Mouse (Mus musculus): ENCODE measurements around the gene Platr17. TPM values are rescaled to one million over a fixed set of nuclear protein-coding genes. Genes with fewer than 3 reads are reported as not detected.
A peak's percentile ranks its signal among the peaks of the same experiment; 100 is the strongest.
"Not testable (repeated sequence)": the region's sequence is repeated elsewhere in the genome, so short reads cannot be mapped to it uniquely, and the experiment has no call there.

Gene Platr17
- polyA plus RNA-seq, 1 experiment from 2014 or later, result 0.20 TPM

- WGBS, result 33% methylated on average over 7 of the region's 7 CpGs
Observed at GRCm38 (mm10) chr17:33892429-33892828, 12.5 kb upstream of the Platr17 start.

GRCm38 (mm10) chr17:33893011-33893410 is 11.9 kb upstream of the Platr17 start:
- not testable (repeated sequence) for H3K27ac ChIP-seq; H3K4me3 ChIP-seq; DNase-seq (ENCODE audit: low spot score); H3K27me3 ChIP-seq (ENCODE audit: low read depth, poor library complexity, severe bottlenecking); H3K36me3 ChIP-seq; H3K9me3 ChIP-seq (replicated peaks)
- H3K4me1 ChIP-seq, result peaks cover 12% of the 10 kb centered on the region
- 82% methylated on average over 4 of the region's 4 CpGs for WGBS

More at GRCm38 (mm10) chr17:33892429-33892828, 12.5 kb upstream of the Platr17 start:
- no peaks in the 10 kb centered on the region for H3K27me3 ChIP-seq (ENCODE audit: low read depth, poor library complexity, severe bottlenecking)
- DNase-seq (ENCODE audit: low spot score), result no peak
- no peak overlapping the region for H3K4me3 ChIP-seq
- H3K9me3 ChIP-seq (replicated peaks), result no peaks in the 10 kb centered on the region
- H3K4me1 ChIP-seq, result peaks cover 15% of the 10 kb centered on the region
- H3K36me3 ChIP-seq, result no peaks in the 10 kb centered on the region
- no peak overlapping the region for H3K27ac ChIP-seq

GRCm38 (mm10) chr17:33897114-33897794 is 7.7 kb upstream of the Platr17 start:
- WGBS, result 45% methylated on average over 6 of the region's 6 CpGs
- H3K9me3 ChIP-seq (replicated peaks), result no peaks in the 10 kb centered on the region
- DNase-seq (ENCODE audit: low spot score), result peak; percentile 71

GRCm38 (mm10) chr17:33898193-33898592 is 6.7 kb upstream of the Platr17 start:
- DNase-seq (ENCODE audit: low spot score); H3K4me1 ChIP-seq; H3K4me3 ChIP-seq; H3K27me3 ChIP-seq (ENCODE audit: low read depth, poor library complexity, severe bottlenecking); H3K36me3 ChIP-seq; H3K9me3 ChIP-seq (replicated peaks); H3K27ac ChIP-seq: not testable (repeated sequence)
- WGBS, result 90% methylated on average over 4 of the region's 4 CpGs

More at GRCm38 (mm10) chr17:33897114-33897794, 7.7 kb upstream of the Platr17 start:
- H3K4me3 ChIP-seq, result no peak overlapping the region
- H3K27ac ChIP-seq, result no peak overlapping the region
- no peaks in the 10 kb centered on the region for H3K4me1 ChIP-seq
- H3K27me3 ChIP-seq (ENCODE audit: low read depth, poor library complexity, severe bottlenecking), result no peaks in the 10 kb centered on the region
- no peaks in the 10 kb centered on the region for H3K36me3 ChIP-seq

DNA sequence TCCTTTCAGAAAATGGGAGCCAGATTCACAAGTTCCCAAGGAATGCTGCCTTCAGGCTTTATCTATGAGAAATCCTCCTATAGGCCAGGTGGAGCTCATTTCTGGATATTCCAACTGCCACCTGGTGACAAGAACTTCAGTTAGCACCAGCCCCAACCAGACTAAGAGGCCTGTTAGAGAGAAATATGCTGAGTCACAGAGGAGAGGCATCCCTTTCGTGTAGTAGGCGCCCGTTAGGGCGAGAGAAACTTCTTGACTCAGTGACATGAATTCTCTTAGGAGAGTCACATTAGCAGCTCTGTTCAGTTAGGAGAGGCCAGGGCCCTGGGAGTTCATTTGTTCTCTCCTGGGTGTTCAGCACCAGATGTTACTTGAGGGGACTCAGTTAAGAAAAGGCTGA is 5.3 kb upstream of the Platr17 start:
- no peak for DNase-seq (ENCODE audit: low spot score)
- no peaks in the 10 kb centered on the region for H3K4me1 ChIP-seq
- no peak overlapping the region for H3K27ac ChIP-seq
- H3K4me3 ChIP-seq, result no peak overlapping the region
- no peaks in the 10 kb centered on the region for H3K9me3 ChIP-seq (replicated peaks)
- H3K27me3 ChIP-seq (ENCODE audit: low read depth, poor library complexity, severe bottlenecking), result no peaks in the 10 kb centered on the region
- H3K36me3 ChIP-seq, result no peaks in the 10 kb centered on the region
- WGBS, result 79% methylated on average over 4 of the region's 4 CpGs

DNA sequence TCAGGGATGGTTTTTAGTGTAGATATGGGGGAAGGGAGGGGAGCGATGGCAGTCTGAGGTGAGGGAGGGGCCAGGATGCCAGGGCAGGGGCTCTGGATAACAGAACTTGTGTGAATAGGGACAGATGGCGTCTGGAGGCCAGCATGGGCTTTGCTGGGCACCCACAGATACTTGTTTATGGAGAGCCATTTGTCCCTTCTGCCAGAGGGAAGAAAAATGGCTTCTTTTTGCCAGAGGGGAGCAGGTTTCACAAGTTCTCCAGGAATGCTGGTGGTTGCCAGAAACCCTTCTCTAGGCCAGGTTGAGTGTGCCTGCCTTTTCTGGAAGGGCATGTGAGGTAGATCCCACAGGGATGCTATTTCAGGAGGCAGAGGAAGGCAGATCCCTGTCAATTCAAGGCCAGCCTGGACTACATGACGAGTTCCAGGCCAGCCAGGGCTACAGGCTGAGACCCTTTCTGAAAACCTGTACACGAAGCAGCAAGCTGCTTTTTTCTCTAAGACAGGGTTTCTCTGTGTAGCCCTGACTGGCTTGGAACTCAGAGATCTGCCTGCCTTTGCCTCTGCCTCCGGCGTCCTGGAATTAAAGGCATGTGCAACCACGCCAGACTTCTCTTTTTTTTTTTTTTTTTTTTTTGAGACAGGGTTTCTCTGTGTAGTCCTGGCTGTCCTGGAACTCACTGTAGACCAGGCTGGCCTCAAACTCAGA is 4.5 kb upstream of the Platr17 start:
- Histone ChIP-seq H3K27me3 (ENCODE audit: low read depth, poor library complexity, severe bottlenecking) (no peaks in the 10 kb centered on the region), H3K27ac (no peak overlapping the region), H3K4me1 (0 out of 2 replicates have a peak, but pooled peaks cover 4% of the 10 kb centered on the region), H3K9me3 (replicated peaks) (no peaks in the 10 kb centered on the region), H3K4me3 (no peak overlapping the region), H3K36me3 (no peaks in the 10 kb centered on the region)
- WGBS, result 68% methylated on average over 7 of the region's 7 CpGs
- DNase-seq (ENCODE audit: low spot score), result no peak

DNA sequence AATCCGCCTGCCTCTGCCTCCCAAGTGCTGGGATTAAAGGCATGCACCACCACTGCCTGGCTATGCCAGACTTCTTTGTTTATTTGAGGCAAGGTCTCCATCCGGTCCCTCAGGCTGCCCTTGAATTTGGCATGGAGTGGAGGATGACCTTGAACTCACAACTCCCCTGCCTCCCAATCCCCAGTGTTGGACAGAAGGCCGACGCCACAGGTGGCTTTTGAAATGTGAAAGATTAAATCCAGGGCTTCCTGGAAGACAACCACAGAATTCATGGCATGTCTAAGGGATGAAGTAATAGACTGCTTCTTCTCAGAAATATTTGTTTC is 4.0 kb upstream of the Platr17 start:
- 90% methylated on average over 4 of the region's 4 CpGs for WGBS
- Histone ChIP-seq H3K36me3 (no peaks in the 10 kb centered on the region), H3K27me3 (ENCODE audit: low read depth, poor library complexity, severe bottlenecking) (no peaks in the 10 kb centered on the region), H3K4me1 (0 out of 2 replicates have a peak, but pooled peaks cover 4% of the 10 kb centered on the region), H3K4me3 (no peak overlapping the region), H3K9me3 (replicated peaks) (no peaks in the 10 kb centered on the region), H3K27ac (no peak overlapping the region)
- no peak for DNase-seq (ENCODE audit: low spot score)

DNA sequence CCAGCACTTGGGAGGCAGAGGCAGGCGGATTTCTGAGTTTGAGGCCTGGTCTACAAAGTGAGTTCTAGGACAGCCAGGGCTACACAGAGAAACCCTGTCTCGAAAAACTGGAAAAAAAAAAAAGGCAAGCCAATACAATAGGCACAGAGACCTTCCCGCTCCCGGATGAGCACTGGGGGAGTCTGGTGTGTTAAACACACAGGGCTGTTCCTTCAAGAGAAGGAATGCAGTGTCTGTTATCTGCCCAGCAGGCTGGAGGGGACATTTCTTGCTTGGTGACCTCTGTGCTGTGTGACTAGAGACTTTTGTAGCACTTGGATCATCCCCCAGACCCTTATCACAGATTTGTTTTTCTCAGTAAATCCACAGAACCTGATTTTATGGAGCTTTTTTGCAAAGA is 3.3 kb upstream of the Platr17 start:
- Histone ChIP-seq H3K4me1 (0 out of 2 replicates have a peak, but pooled peaks cover 4% of the 10 kb centered on the region), H3K9me3 (replicated peaks) (no peaks in the 10 kb centered on the region), H3K36me3 (no peaks in the 10 kb centered on the region), H3K27me3 (ENCODE audit: low read depth, poor library complexity, severe bottlenecking) (no peaks in the 10 kb centered on the region), H3K27ac (no peak overlapping the region), H3K4me3 (no peak overlapping the region)
- 74% methylated on average over 4 of the region's 4 CpGs for WGBS
- DNase-seq (ENCODE audit: low spot score), result no peak

DNA sequence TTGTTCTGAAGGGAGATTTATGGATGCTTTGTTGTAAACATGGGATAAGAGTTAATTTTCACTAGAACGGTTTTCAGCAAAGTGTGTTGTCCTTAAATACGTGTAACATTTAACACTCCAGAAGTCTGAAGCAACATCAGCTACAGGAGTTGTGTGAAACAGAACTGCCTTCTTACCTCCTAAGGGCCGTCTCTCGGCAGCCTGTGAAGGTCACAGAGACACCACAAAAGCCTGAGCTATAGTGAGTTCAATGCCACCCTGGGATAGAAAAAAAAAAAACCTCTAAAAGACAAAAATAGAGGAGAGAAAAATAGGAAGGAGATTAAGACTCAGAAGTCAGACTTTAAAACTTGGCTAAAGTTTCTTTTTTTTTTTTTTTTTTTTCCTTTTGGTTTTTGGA is 2.9 kb upstream of the Platr17 start:
- H3K9me3 ChIP-seq (replicated peaks), result no peaks in the 10 kb centered on the region
- 0 out of 2 replicates have a peak, but pooled peaks cover 4% of the 10 kb centered on the region for H3K4me1 ChIP-seq
- DNase-seq (ENCODE audit: low spot score), result no peak

DNA sequence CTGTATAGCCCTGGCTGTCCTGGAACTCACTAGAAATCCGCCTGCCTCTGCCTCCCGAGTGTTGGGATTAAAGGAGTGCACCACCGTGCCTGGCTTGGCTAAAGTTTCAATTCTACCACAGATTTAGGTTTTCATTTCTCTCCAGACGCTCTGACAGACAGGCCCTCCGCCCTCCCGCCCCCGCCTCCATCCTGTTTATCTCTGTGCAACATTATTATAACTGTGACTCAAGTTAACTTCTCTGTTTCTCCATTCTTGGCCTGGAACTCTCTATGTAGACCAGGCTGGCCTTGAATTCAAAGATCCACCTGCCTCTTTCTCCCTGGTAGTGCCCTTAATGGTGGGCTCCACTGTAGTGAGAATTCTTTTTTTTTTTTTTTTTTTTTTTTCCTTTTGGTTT is 2.4 kb upstream of the Platr17 start:
- Histone ChIP-seq H3K27ac (no peak overlapping the region), H3K36me3 (no peaks in the 10 kb centered on the region), H3K9me3 (replicated peaks) (no peaks in the 10 kb centered on the region), H3K4me1 (0 out of 2 replicates have a peak, but pooled peaks cover 4% of the 10 kb centered on the region), H3K4me3 (no peak overlapping the region), H3K27me3 (ENCODE audit: low read depth, poor library complexity, severe bottlenecking) (no peaks in the 10 kb centered on the region)
- WGBS, result 86% methylated on average over 7 of the region's 7 CpGs
- DNase-seq (ENCODE audit: low spot score), result no peak

More for the DNA sequence above, 2.9 kb upstream of the Platr17 start:
- Histone ChIP-seq H3K27ac (no peak overlapping the region), H3K27me3 (ENCODE audit: low read depth, poor library complexity, severe bottlenecking) (no peaks in the 10 kb centered on the region), H3K36me3 (no peaks in the 10 kb centered on the region), H3K4me3 (no peak overlapping the region)
- WGBS, result 41% methylated on average over 4 of the region's 4 CpGs

GRCm38 (mm10) chr17:33903911-33904651 is 854 bp upstream of the Platr17 start:
- H3K4me1 ChIP-seq, result peaks cover 15% of the 10 kb centered on the region
- H3K4me3 ChIP-seq; DNase-seq (ENCODE audit: low spot score); H3K27me3 ChIP-seq (ENCODE audit: low read depth, poor library complexity, severe bottlenecking); H3K36me3 ChIP-seq; H3K9me3 ChIP-seq (replicated peaks); H3K27ac ChIP-seq: not testable (repeated sequence)
- WGBS, result 76% methylated on average over 6 of the region's 6 CpGs

GRCm38 (mm10) chr17:33908331-33909076 is 3.6 kb downstream of the Platr17 start:
- Histone ChIP-seq H3K27me3 (ENCODE audit: low read depth, poor library complexity, severe bottlenecking) (no peaks in the 10 kb centered on the region), H3K4me1 (peaks cover 28% of the 10 kb centered on the region), H3K27ac (peak overlapping the region; percentile 92), H3K36me3 (peaks cover 32% of the 10 kb centered on the region), H3K9me3 (replicated peaks) (no peaks in the 10 kb centered on the region), H3K4me3 (peak overlapping the region; percentile 87)
- WGBS, result under 1% methylated on average over 44 of the region's 44 CpGs
- no peak for DNase-seq (ENCODE audit: low spot score)
